Mouse (Mus musculus) heart, adult 10 weeks (tissue): ENCODE results near the gene Snapin. TPM values are rescaled to one million over a fixed set of nuclear protein-coding genes. Genes with fewer than 3 reads are reported as not detected.

Experiments used
- polyA plus RNA-seq: library from polyadenylated mRNA; stranded (reverse); fragments of 350-450 nt; fragmentation: Illumina TruSeq; extraction: RNeasy Lipid Tissue Mini Kit (QIAGEN cat#74804); gene quantifications from one replicate; pipeline ENCODE4 v1.2.3, GENCODE M21; 2014; ENCODE audit warnings: low read depth, low replicate concordance

Gene Snapin
- 79.2 TPM for polyA plus RNA-seq

DNA sequence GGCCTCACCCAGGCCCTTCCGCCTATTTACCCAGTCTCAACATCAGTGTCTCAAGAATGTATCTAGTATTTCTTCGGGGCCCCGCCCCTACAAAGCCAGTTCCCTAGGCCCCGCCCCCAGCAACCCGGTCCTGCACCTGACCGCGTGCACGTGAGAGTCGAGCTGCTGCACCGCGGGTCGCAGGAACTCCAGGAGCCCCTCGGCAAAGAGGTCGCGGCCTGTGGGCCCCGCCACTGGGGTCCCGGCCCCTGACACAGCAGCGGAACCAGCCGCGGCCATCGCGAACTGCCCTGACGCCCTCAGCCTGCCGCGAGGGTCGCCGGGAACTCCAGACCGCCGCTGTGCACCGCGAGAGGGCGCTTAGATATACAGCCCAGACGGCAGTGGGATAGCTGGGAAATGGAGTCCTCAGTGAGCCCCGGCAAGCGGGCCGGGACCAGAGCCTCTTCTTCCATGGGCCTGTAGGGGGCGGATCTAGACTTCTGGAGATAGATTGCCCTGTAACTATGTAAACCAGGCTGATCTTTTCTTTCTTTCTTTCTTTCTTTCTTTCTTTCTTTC lies at the start of gene Snapin:
Snapin (minus strand) TSS at position 338 of the 561 bp plus-strand sequence.

DNA sequence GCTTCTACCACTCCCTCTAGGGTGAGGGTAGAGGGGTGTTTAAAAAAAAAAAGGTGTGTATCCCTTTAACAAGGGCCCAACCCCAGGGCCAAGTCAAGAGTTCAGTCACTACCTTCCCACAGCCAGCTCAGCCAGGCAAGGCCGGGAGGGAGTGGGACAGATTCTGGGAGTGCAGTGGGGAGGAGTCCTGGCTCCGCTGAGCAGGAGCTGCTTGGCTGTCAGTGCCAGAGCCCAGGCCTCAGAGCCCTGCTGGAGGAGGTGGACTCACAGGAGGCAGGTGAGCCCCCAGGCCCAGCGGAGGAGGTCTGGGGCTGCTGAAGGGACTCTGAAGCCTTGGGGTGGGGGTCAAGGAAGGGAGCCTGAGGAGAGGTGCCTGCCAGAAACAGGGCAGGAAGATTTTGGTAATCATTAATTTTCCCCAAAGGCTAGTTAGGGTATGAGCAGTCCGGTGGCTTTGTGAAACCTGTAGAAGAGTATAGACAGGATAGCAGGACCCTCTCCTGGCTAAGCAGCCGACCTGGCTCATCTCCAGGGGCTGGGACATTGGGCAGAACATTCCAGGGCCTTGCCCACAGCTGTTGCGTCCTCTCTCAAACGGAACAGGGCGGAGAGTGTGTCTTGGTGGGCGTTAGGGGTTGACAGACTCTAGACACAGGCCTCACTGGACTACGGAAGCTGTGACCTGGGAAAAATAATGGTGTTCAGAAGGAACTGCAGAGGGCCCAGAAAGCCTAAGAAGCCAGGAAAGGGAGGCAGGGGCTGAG lies 46.5 kb upstream of the Snapin start, which contains the start of gene S100a16:
S100a16 (plus strand) TSS at position 114 of the 764 bp plus-strand sequence.

DNA sequence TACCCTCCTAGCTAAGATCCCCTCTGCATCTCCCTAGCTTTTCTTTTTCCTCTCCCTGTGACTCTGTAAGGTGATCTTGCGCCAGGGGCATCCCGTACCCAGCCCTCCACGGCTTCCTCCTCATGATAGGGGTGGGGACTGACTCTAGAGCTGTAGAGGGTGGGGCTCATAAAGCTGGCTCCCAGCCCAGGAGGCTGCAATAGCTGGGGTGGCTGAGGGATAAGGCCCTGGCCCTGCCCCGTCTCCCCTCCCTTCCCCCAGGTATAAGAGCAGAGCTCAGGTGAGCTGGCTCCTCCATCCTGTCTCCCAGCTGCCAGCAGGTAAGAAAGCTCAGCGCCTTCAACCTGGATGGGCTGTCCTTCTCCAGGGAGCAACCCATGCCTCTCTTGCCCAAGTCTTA lies 35.7 kb upstream of the Snapin start, which contains the start of gene S100a14:
S100a14 (plus strand) TSS at position 277 of the 400 bp plus-strand sequence.

DNA sequence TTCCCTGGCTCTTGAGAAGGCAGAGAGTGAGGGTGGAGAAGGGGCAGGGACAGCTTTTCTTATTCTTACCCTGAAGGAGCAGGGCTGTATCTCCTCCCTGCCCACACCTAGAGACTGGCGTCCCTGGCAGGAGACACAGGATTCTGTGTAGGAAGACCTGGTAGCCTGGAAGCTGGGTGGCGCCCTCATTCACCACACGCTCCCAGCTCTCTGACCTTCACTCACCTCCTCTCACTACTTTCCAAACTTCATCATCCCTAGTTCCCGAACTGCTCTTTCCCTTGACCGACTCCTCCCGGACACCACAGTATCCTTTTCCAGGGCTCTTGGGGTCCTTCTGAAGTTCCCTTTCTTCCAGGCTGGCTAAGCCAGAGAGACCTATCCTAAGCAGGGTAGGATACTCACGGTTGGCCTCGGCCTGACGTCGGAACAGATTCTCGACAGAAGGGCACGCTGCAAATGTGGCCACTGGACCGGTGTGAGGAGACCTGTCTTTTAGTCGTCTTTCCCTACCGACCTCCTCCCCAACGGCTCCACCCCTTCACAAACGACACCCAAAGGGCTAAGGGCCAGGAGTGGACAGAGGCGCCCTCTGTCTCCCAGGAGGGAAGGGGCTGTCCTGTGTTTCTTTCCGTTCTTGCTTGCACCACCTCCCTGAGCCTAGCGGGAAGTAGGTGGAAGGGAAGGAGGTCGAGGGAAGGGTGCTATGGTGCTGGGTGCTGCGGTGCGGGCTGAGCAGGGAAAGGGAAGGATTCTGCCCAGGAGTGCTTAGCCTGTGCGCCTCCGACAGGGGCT lies 23.2 kb upstream of the Snapin start, which contains the start of the genes S100a1 and S100a13:
S100a1 (minus strand) TSS at position 597 of the 795 bp plus-strand sequence.
S100a13 (plus strand) TSS at position 640 of the 795 bp plus-strand sequence.

DNA sequence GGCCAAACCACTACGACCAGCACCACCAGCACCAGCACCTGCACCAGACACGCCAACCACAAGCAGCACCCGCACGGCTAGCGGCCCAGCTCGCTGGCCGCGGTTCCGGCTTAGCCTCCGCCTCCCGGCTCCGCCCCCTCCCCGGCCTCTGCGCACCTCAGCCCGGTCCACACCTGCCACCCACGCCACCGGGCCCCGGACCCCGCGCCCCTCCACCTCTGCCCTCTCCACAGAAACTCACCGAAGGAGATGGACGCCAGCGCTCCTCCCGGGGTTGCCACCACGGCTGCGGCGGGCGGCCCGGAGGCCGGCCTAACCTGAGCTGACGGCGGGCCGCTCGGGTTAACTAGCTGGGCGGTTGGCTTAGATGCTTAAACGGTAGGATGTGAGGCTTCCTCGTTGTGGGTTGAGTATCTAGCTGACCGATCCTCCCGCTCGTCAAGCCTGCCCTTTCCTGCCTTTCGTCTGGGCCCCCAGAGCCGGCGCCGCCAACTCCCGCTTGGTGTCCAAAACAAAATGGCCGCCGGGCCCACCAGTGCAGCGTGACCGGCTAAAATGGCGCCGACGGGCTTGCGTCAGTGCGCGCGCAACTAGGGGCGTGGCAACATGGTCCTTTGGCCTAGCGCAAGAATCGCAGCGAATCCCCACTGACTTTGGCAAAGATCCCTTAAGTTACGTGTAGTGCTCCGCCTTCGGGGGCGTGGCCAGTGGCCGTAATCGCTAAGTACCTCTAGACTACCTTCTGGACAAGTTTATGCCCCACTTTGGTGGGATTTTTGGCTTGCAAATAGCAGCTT lies 18.3 kb upstream of the Snapin start, which contains the start of gene Chtop:
Chtop (minus strand) TSS at position 549 of the 797 bp plus-strand sequence.

DNA sequence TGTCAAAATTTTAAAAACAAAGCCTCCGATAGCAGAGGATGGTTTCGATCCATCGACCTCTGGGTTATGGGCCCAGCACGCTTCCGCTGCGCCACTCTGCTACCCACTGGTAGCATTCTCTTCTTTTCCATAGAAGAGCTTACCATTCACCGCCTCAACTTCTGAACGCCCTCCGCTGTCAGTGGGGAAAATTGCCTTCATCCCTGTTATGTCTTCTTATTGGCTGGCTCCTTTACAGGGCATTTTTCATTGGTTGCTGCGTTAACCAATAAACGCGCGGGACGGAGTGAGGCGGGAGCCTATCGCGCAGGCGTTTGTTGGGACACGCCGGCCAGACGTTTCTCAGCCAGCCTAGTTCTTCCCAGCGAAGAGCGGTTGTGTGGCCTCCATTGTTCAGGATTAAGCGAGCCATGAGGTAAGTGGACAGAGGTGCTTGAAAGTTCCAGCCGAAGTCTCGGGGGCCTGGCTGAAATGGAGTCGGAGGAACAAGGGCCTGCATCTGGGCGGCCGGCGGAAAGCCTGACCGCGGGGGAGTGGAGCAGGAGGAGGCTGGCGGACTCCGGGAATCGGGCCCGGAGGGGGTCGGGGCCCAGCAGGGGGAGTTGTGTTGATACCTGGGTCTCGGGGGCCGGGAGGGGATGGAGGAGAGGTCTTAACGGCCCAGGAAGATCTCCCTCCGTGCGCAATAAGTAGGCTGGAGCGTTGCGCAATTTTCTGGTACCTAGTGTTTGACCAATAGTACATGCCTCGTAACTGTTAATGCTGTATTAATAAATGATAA lies 14.8 kb downstream of the Snapin start, which contains the start of gene Ilf2:
Ilf2 (plus strand) TSS at position 296 of the 781 bp plus-strand sequence.

DNA sequence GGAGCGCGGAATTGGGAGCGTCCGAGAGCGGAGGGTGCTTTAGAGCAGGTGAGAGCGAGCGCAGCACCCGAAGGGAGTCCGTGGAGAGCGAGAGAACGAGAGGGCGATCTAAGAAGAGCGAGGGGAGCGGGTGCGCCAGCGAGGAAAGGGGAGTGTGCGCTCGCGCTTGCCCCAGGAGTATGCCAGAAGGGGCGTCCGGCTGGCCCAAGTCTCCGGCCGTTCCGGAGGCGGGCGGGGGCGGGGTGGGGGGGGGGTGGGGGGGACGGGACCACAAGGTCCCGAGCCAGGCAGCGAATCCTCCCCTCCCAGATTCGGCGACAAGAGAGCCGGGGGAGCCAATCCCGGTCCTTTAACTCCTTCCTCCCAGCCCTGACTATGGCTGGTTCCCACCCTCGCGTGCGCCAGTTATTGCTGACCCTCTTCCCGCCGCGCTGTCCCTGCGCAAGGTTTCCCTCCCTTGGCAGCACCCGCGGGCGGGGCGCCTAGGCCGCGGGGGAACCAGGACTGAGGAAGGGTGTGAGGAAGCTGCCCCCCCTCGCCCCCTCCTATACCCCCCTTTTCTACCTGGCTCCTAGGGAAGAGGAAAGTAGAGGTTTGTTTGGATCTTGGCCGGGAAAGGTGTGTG lies 25.0 kb downstream of the Snapin start, which contains the start of gene Npr1:
Npr1 (minus strand) TSS at position 181 of the 625 bp plus-strand sequence.

Other genes with a start within 250 kb of the Snapin start
- gene Creb3l4, start 247.5 kb downstream of the Snapin start, polyA plus RNA-seq = not detected
- gene Slc39a1, start 242.9 kb downstream of the Snapin start, polyA plus RNA-seq = 60.2 TPM
- gene Crtc2, start 236.9 kb downstream of the Snapin start, polyA plus RNA-seq = 19.2 TPM
- 33.2 TPM for gene Dennd4b, start 225.8 kb downstream of the Snapin start, polyA plus RNA-seq
- 14.3 TPM for gene Gatad2b, start 197.9 kb downstream of the Snapin start, polyA plus RNA-seq
- gene Slc27a3, start 101.1 kb downstream of the Snapin start, polyA plus RNA-seq = 1.0 TPM
- gene Ints3, start 57.4 kb downstream of the Snapin start, polyA plus RNA-seq = 23.4 TPM
- gene Npr1, start 25.2 kb downstream of the Snapin start, polyA plus RNA-seq = 20.8 TPM
- gene Ilf2, start 14.9 kb downstream of the Snapin start, polyA plus RNA-seq = 34.3 TPM
- 80.9 TPM for gene Chtop, start 18.5 kb upstream of the Snapin start, polyA plus RNA-seq
- 1,552 TPM for gene S100a1, start 23.4 kb upstream of the Snapin start, polyA plus RNA-seq
- gene S100a13, start 23.4 kb upstream of the Snapin start, polyA plus RNA-seq = 64.2 TPM
- not detected for gene S100a14, start 35.8 kb upstream of the Snapin start, polyA plus RNA-seq
- gene S100a16, start 46.2 kb upstream of the Snapin start, polyA plus RNA-seq = 78.9 TPM
- gene S100a3, start 69.5 kb upstream of the Snapin start, polyA plus RNA-seq = not detected
- gene S100a2, start 99.2 kb upstream of the Snapin start, polyA plus RNA-seq = not detected
- not detected for gene Gm42674, start 110.9 kb upstream of the Snapin start, polyA plus RNA-seq
- 31.3 TPM for gene S100a4, start 112.7 kb upstream of the Snapin start, polyA plus RNA-seq
- gene S100a5, start 117.5 kb upstream of the Snapin start, polyA plus RNA-seq = not detected
- gene S100a6, start 121.8 kb upstream of the Snapin start, polyA plus RNA-seq = 111 TPM
- 0.97 TPM for gene S100a7a, start 163.0 kb upstream of the Snapin start, polyA plus RNA-seq
- gene S100a8, start 177.9 kb upstream of the Snapin start, polyA plus RNA-seq = not detected
- 2.0 TPM for gene S100a9, start 204.7 kb upstream of the Snapin start, polyA plus RNA-seq
- gene Pglyrp4, start 235.9 kb upstream of the Snapin start, polyA plus RNA-seq = not detected